Mouse (Mus musculus): ENCODE results near the gene Ints6.
A peak's percentile ranks its signal among the peaks of the same experiment; 100 is the strongest.

Gene Ints6

GRCm38 (mm10) chr14:62761036-62761881 is at the start of gene Ints6:
Gene Ints6, minus strand, starts transcription at chr14:62761169.
- DNase-seq (ENCODE audit: low spot score in 2 of 2), result peak; percentile 93 to 95

- DNase-seq (ENCODE audit: low spot score in 2 of 2), result no peak
Observed at GRCm38 (mm10) chr14:62808661-62809523, 47.9 kb upstream of the Ints6 start.

DNA sequence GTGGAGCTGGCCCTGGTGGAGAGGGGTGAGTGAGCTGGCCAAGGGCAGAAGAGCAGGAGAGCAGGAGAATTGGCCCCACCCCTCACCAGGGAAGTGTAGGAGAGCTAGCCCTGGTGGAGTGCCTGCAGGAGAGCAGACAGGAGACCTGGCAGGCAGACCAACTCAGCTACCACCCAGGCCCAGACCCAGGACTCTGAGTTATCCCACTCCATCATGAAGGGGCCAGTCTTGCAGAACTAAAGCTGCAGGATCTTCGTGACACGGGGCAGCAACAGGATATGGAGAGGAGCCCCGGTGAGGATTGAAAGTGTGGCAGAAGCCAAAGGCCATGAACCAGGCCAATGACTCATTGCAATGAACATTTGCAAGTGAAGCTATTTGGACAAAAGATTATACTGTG is 46.0 kb upstream of the Ints6 start:
- no peak for DNase-seq (ENCODE audit: low spot score in 2 of 2)

GRCm38 (mm10) chr14:62803204-62803603 is 42.2 kb upstream of the Ints6 start:
- DNase-seq (ENCODE audit: low spot score in 2 of 2), result no peak

DNA sequence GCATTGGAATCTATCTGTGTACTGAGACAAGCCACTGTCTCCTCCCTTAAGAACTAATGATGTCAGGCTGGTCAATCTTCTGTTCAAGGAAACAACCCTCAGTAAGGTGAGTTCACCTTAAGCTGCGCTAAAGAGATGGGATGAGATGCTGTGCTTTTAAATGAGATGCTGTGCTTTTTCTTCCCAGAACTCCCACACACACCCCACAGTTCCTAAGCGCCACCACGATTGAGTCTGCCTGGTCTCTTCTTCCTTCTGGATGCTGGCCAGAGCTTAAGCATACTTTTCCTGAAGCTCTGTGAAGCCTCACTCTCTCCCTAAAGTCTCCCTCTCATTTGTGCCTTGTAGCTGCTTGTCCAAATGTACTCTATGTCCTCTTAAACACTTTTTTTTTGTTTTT is 39.8 kb upstream of the Ints6 start:
- DNase-seq (ENCODE audit: low spot score in 2 of 2), result no peak

- no peak for DNase-seq (ENCODE audit: low spot score in 2 of 2)
Observed at GRCm38 (mm10) chr14:62798608-62799101, 37.7 kb upstream of the Ints6 start.

DNA sequence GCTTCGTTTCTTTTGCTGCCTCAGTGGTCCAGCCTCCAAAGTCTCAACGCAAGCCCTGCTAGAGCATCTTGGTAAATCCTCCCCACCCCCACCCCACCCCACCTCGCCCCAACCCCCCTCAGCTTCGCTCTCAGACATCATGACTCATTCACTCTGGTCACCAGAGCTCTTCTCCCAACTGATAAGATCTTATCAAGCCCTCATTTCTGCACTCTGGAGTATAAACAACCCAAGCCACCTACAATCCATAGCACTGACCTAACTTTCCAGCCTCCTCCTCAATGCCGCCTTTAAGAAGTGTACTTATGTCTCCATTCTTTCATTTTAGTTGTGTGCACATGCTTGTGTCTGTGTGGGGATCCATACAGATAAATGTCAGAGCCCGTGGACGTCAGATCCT is 34.8 kb upstream of the Ints6 start:
- DNase-seq (ENCODE audit: low spot score in 2 of 2), result no peak

GRCm38 (mm10) chr14:62789282-62789681 is 28.3 kb upstream of the Ints6 start:
- DNase-seq (ENCODE audit: low spot score in 2 of 2), result no peak

DNA sequence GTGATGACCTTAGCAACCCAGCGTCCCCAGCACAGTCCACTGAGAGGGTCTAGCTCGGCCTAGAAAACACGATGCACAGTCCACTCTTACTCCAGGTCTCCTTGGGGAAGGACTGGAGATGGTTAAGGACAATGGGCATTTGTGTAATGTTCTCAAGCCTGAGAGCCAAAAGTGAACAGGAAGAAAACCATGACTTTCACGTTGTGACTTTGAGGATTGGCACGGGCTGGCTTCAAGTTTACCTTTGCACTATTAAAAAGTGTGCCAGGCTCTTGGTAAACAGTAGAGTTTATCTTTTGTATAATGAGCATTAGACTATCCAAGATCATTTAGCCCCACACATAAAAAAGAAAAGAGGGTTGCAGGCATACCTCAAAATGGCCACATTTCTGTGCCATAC is 22.0 kb upstream of the Ints6 start:
- DNase-seq (ENCODE audit: low spot score in 2 of 2), result no peak

DNA sequence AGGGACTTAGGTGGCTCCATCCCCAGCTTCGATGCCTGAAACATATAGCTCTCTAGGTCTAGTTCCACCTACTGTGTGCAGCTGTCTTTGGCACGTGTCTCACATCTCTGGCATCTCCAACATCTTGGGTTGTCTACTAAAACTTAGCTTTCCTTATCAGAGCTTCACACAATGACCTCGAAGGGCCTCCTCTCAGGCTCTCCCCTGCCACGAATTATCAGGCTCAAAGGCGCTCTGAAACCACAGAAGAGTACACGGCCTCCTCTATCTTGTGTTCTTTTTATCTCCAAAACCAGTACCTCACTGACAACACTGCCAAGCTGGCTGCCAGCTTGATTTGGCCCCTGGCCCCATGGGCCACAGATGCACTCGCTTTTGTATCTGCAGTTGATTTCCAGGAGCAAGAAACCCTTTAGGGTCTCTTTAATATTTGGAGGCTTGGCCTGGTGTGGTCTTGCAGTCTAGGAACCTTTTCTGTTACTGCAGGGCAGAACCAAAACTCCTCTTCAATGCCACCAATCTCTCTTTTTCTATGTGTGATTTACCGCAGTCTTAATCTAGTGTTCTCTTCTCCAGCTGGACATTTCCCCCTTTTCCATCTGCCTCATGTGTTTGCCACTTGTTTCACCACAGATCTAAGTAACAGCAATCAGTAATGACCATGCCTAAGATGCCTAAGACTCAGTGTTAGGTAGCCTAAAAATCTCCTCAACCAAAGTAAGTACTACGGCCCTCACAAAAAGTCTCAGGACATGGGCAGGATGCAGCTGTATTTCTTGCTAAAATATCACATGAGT is 19.7 kb upstream of the Ints6 start:
- DNase-seq (ENCODE audit: low spot score in 2 of 2), result no peak

DNA sequence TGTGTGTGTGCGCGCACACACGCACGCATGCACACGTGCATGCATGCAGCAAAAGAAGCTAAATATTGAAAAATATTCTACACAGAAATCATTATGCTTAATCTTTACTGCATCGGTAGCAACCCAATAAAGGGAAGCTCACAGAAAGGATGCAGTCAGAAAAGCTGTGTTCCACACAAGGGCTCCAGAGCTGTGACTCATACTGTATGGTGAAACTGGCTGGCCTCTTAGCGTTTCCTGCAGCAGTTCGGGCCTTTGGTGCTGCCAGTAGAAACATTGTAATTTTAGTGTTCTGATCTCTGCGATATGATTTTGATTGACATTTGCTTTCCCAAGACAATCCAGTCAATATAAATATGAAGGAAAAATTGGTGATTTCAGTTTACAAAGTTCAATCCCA is 17.1 kb upstream of the Ints6 start:
- no peak for DNase-seq (ENCODE audit: low spot score in 2 of 2)

GRCm38 (mm10) chr14:62775034-62775433 is 14.1 kb upstream of the Ints6 start:
- no peak for DNase-seq (ENCODE audit: low spot score in 2 of 2)

- no peak for DNase-seq (ENCODE audit: low spot score in 2 of 2)
Observed at GRCm38 (mm10) chr14:62774246-62774645, 13.3 kb upstream of the Ints6 start.

- DNase-seq (ENCODE audit: low spot score in 2 of 2), result no peak
Observed at GRCm38 (mm10) chr14:62773766-62774165, 12.8 kb upstream of the Ints6 start.

DNA sequence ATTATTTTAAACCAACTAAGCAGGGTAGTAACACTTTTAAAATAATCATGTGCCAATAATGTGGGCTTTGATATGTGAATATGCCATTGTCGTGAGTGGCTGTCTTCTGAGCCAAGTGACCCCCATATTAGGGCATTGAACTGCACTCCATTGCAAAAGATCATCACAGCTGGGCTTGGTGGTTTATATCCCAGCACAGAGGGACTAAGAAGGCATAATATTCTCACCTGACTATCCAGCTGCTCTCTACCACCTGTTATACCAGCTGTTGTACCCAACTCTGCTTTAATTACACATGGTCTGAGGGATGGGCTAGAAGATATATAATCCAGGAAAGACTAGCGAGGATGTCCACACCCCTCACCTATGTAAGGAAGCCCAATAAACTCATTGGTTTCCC is 4.4 kb upstream of the Ints6 start:
- DNase-seq (ENCODE audit: low spot score in 2 of 2), result no peak

DNA sequence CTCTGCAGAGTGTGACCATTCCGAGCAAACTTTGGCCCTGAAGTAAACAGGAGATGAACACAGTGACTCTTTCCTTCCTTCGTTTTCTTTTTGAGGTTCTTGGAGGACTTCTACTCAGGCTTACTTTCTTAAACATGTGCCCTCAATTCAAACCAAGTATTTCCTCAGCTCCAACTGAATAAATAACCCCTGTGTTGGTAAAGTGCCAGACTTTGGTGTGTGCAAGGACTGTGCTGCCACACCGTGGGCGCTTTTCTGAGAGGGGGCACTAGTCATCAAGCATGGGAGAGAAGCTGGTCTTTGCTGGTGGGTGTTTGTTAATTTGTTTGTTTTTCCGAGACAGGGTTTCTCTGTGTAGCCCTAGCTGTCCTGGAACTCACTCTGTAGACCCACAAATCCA is 3.4 kb upstream of the Ints6 start:
- DNase-seq (ENCODE audit: low spot score in 2 of 2), result no peak

GRCm38 (mm10) chr14:62761943-62762342 is 974 bp upstream of the Ints6 start:
- peak in 1 of 2 experiments; percentile 12 for DNase-seq (ENCODE audit: low spot score in 2 of 2)

DNA sequence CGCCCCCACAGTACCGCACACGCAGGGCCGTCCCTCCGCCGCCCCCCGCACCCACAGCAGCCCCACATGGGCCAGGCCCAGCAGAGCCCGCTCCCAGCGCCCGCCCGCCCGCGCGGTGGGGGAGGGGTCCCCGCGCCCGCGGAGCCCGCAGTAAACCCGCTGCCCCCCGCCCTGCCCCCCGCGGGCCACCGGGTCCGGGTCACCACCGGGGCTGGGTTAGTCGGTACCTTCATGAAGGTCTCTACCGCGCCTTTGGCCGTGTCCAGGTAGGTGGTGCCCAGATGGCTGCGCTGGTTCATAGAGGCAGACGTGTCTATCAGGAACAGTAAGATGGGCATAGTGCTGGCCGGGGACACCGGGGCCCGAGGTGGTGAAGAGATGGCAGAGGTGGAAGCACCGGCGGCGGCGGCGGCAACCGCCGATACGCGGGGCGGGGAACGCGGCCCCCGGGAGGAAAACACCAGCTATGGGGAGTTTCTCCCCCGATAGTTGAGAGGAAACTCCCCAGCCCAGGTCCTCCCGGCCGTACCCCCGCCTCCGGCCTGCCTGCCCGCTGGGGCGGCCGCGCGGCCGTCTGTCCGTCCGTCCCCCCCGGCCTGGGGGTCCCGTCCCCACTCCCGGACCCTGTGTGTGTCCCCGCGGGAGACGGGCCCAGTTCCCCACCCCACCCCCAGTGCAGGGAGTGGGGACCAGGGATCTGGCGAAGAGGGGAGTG is 491 bp downstream of the Ints6 start:
- peak; percentile 43 to 59 for DNase-seq (ENCODE audit: low spot score in 2 of 2)

DNA sequence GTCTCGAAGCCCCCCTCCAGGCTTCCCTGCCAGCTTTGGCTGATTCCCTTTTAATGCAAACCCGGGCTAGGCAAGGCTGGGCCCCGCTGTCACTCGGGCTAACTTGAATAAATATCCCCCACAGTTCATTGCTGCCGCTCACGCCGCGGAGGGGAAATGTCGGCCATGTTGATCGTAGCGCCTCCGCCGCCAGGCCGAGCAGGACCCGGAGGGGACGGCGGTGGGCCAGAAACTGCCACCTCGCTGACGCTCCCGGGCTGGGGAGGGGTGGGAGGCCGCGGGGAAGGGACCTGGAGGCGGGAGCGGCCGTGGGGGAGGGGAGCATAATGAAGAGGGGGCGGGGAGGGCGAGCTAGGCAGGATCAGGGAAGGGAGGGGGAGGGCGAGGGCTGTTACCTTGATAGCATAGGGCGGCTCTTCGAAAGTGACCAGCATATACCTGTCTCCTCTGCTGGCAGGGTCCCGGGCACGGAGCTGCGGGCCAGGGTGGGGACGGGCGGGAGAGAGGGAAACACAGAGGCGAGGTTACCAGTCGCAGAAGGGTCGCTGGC is 1.1 kb downstream of the Ints6 start:
- DNase-seq (ENCODE audit: low spot score in 2 of 2), result peak; percentile 56 to 74

DNA sequence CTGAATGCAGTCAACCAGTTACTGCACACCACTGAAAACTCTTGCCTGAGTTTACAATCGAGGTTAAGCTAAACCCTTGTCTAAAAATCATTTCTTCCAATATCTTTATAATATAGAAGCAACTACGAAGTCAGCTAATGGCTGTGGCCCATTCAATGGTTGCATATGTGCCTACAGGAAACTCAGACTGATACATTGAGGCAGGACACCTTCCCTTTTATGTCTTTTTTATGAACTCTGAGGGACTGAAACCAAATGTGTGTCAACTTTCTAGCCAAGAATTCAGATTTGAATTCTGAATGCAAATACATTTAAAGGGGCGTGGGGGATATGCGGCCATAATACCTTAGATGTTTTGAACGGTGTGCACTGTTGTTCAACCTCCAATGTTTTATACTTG is 2.3 kb downstream of the Ints6 start:
- no peak for DNase-seq (ENCODE audit: low spot score in 2 of 2)

GRCm38 (mm10) chr14:62755095-62755640 is 5.8 kb downstream of the Ints6 start:
- no peak for DNase-seq (ENCODE audit: low spot score in 2 of 2)
